23 mouse cellular contexts compared by ENCODE assay signal in genomic region chr1:71096031-71096430, GRCm38 (mm10). TPM values are rescaled to one million over a fixed set of nuclear protein-coding genes. Genes with fewer than 3 reads are reported as not detected.
A peak's percentile ranks its signal among the peaks of the same experiment; 100 is the strongest.
DNase-seq lines count a peak whose midpoint lies in the region; ATAC-seq and TF ChIP-seq lines count a peak whose summit lies in the region.
"Had no signal": no experiment of that assay in that cellular context is flagged by ENCODE, and none has a peak within 500 bp of the region (broad histone marks: within the 10 kb centered on the region; RNA-seq: fewer than 3 reads in every experiment).

No protein-coding gene starts in this region.

- H3K27ac ChIP-seq in MEL (ENCODE audit: control insufficient read depth, low read depth, low read length): peak overlapping the region; percentile 24
- peak overlapping the region; percentile 58 for H3K27ac ChIP-seq in liver, embryonic 13.5 days
- H3K27ac ChIP-seq in hindbrain, embryonic 11.5 days (ENCODE audit: low read depth, low read length): no peak overlapping the region
- H3K27ac ChIP-seq: embryonic facial prominence, embryonic 15.5 days; hindbrain, embryonic 15.5 days; layer of hippocampus, adult 2 months; limb, embryonic 10.5 days; neural tube, embryonic 12.5 days had no signal

- TF ChIP-seq RAD21 in MEL (IDR thresholded peaks at IDR 0.05; ENCODE audit: low read depth, low read length): no peak

- peak overlapping the region; percentile 14; the same call in 1 of the 2 replicates for H3K9ac ChIP-seq in MEL (ENCODE audit: control insufficient read depth, low read depth, low read length, poor library complexity, severe bottlenecking)
- peak overlapping the region; percentile 1; the same call in 1 of the 2 replicates for H3K9ac ChIP-seq in liver, embryonic 13.5 days
- H3K9ac ChIP-seq in hindbrain, embryonic 11.5 days (ENCODE audit: low read depth, low read length): no peak overlapping the region
- H3K9ac ChIP-seq: embryonic facial prominence, embryonic 15.5 days; forebrain, postnatal 0 days; hindbrain, embryonic 15.5 days; neural tube, embryonic 12.5 days had no signal

- peak; percentile 79 for ATAC-seq in liver, embryonic 13.5 days (ENCODE audit: low read depth)
- peak; percentile 93 for ATAC-seq in megakaryocyte-erythroid progenitor cell, adult 5-6 weeks (replicated peaks; ENCODE audit: low FRiP score, low TSS enrichment, poor library complexity, severe bottlenecking)
- ATAC-seq in CD4-positive, CD25-positive, alpha-beta regulatory T cell, adult 4 months: no peak
- ATAC-seq in hindbrain, embryonic 11.5 days (ENCODE audit: low FRiP score): no peak
- ATAC-seq: forebrain, postnatal 0 days had no signal

- peaks cover 17 to 25% of the 10 kb centered on the region in 2 experiments for H3K4me1 ChIP-seq in MEL (ENCODE audit: control insufficient read depth in 1 of 2, insufficient read depth in 2 of 2, low read length in 2 of 2)
- H3K4me1 ChIP-seq in liver, embryonic 13.5 days (replicated peaks): peaks cover 73% of the 10 kb centered on the region
- no peaks in the 10 kb centered on the region for H3K4me1 ChIP-seq in hindbrain, embryonic 11.5 days (replicated peaks; ENCODE audit: control insufficient read depth, insufficient read depth, low read length)
- H3K4me1 ChIP-seq: embryonic facial prominence, embryonic 15.5 days; neural tube, embryonic 12.5 days had no signal

- peak; percentile 74 for DNase-seq in MEL (ENCODE audit: low read depth, low spot score)
- DNase-seq in c-Kit-positive CD71-positive TER-119-positive erythroid progenitor cells, embryonic 14.5 days (ENCODE audit: low spot score): peak; percentile 53
- DNase-seq in liver, embryonic 13.5 days: no peak
- no peak for DNase-seq in lung, adult 18-20 months
- no peak for DNase-seq in hindbrain, embryonic 11.5 days (ENCODE audit: low spot score)
- DNase-seq: cerebellum, adult 8-10 months; forebrain, postnatal 0 days; gastrocnemius, postnatal 25 days; heart, adult 18-20 months; kidney, adult 8-10 months; kidney, postnatal 25 days; lung, postnatal 14 days; midbrain, embryonic 14.5 days; right cerebral cortex, postnatal 25 days; spleen, adult 18-20 months; thymus, postnatal 14 days had no signal

- H3K9me3 ChIP-seq in MEL (replicated peaks; ENCODE audit: insufficient read depth, low read length): no peaks in the 10 kb centered on the region
- H3K9me3 ChIP-seq in liver, embryonic 13.5 days (replicated peaks): no peaks in the 10 kb centered on the region
- H3K9me3 ChIP-seq in hindbrain, embryonic 11.5 days (ENCODE audit: control insufficient read depth, low read length): no peaks in the 10 kb centered on the region
- H3K9me3 ChIP-seq: embryonic facial prominence, embryonic 15.5 days; hindbrain, embryonic 15.5 days; limb, embryonic 10.5 days; neural tube, embryonic 12.5 days had no signal

- H3K4me3 ChIP-seq in MEL (ENCODE audit: control insufficient read depth in 1 of 2, insufficient read depth in 1 of 2, low read depth in 2 of 2, low read length in 2 of 2): no peak overlapping the region
- H3K4me3 ChIP-seq in liver, embryonic 13.5 days (replicated peaks): no peak overlapping the region
- no peak overlapping the region for H3K4me3 ChIP-seq in hindbrain, embryonic 11.5 days (ENCODE audit: low read depth, low read length)
- H3K4me3 ChIP-seq: embryonic facial prominence, embryonic 15.5 days; hindbrain, embryonic 15.5 days; layer of hippocampus, adult 2 months; limb, embryonic 10.5 days; neural tube, embryonic 12.5 days had no signal

- 78% methylated on average over 1 of the region's 1 CpGs for WGBS in liver, embryonic 13.5 days (ENCODE audit: insufficient replicate concordance)
- WGBS in hindbrain, embryonic 11.5 days: 93% methylated on average over 1 of the region's 1 CpGs

- H3K79me2 ChIP-seq in MEL (ENCODE audit: control insufficient read depth, insufficient read depth, low read length, poor library complexity): peaks cover 62% of the 10 kb centered on the region

- H3K36me3 ChIP-seq in MEL (ENCODE audit: control insufficient read depth in 1 of 2, insufficient read depth in 2 of 2, low read length in 2 of 2): peaks cover 0 to 64% of the 10 kb centered on the region in 2 experiments; a peak in 3 of 4 replicates
- H3K36me3 ChIP-seq in liver, embryonic 13.5 days: peaks cover 21% of the 10 kb centered on the region
- H3K36me3 ChIP-seq in hindbrain, embryonic 11.5 days (ENCODE audit: control insufficient read depth, insufficient read depth, low read length): no peaks in the 10 kb centered on the region
- H3K36me3 ChIP-seq: embryonic facial prominence, embryonic 15.5 days; hindbrain, embryonic 15.5 days; neural tube, embryonic 12.5 days had no signal

- TF ChIP-seq POLR2A in MEL (IDR thresholded peaks at IDR 0.05; ENCODE audit: control insufficient read depth in 1 of 2, insufficient read depth in 1 of 2, low read depth in 1 of 2, low read length in 2 of 2, poor library complexity in 1 of 2): no peak

- no peak for TF ChIP-seq CTCF in MEL (IDR thresholded peaks at IDR 0.05 in 2 of 3, conservative IDR thresholded peaks at IDR 0.05 in 1 of 3; ENCODE audit: control insufficient read depth in 1 of 3, insufficient read depth in 1 of 3, low read depth in 2 of 3, low read length in 3 of 3, poor library complexity in 1 of 3, severe bottlenecking in 1 of 3)

- 0 out of 2 replicates have a peak overlapping the region, but pooled peaks have one; percentile 10 for H3K4me2 ChIP-seq in liver, embryonic 13.5 days
- no peak overlapping the region for H3K4me2 ChIP-seq in hindbrain, embryonic 11.5 days (replicated peaks; ENCODE audit: low read depth, low read length)
- H3K4me2 ChIP-seq: embryonic facial prominence, embryonic 15.5 days; hindbrain, embryonic 15.5 days; neural tube, embryonic 12.5 days had no signal

- no peak for TF ChIP-seq EP300 in MEL (IDR thresholded peaks at IDR 0.05; ENCODE audit: low read depth in 1 of 2, low read length in 2 of 2)

- H3K27me3 ChIP-seq in MEL (ENCODE audit: control insufficient read depth in 1 of 2, insufficient read depth in 2 of 2, low read length in 2 of 2): no peaks in the 10 kb centered on the region
- no peaks in the 10 kb centered on the region for H3K27me3 ChIP-seq in liver, embryonic 13.5 days
- H3K27me3 ChIP-seq in hindbrain, embryonic 11.5 days (ENCODE audit: control insufficient read depth, insufficient read depth, low read length): no peaks in the 10 kb centered on the region
- H3K27me3 ChIP-seq: embryonic facial prominence, embryonic 15.5 days; hindbrain, embryonic 15.5 days; neural tube, embryonic 12.5 days had no signal

TF ChIP-seq in MEL, 35 proteins besides CTCF, POLR2A, EP300 and RAD21:
- TF ChIP-seq TCF12 (IDR thresholded peaks at IDR 0.05; ENCODE audit: low read depth, low read length): no peak
- TF ChIP-seq TBP (IDR thresholded peaks at IDR 0.05; ENCODE audit: low read depth, low read length): no peak
- no peak for TF ChIP-seq ZKSCAN1 (IDR thresholded peaks at IDR 0.05; ENCODE audit: low read depth, low read length)
- no peak for TF ChIP-seq CHD1 (IDR thresholded peaks at IDR 0.05; ENCODE audit: low read depth, low read length)
- TF ChIP-seq E2F4 (IDR thresholded peaks at IDR 0.05; ENCODE audit: borderline replicate concordance, low read depth, low read length): no peak
- TF ChIP-seq GABPA (IDR thresholded peaks at IDR 0.05; ENCODE audit: low read depth, low read length): no peak
- TF ChIP-seq ZMIZ1 (IDR thresholded peaks at IDR 0.05; ENCODE audit: low read depth, low read length): no peak
- no peak for TF ChIP-seq MEF2A (IDR thresholded peaks at IDR 0.05; ENCODE audit: extremely low read depth, insufficient replicate concordance, low read depth, low read length, poor library complexity, severe bottlenecking)
- TF ChIP-seq BHLHE40 (IDR thresholded peaks at IDR 0.05; ENCODE audit: borderline replicate concordance, low read depth, low read length): no peak
- TF ChIP-seq MYB (IDR thresholded peaks at IDR 0.05; ENCODE audit: low read depth, low read length): no peak
- no peak for TF ChIP-seq MAX (IDR thresholded peaks at IDR 0.05; ENCODE audit: low read length)
- TF ChIP-seq HCFC1 (IDR thresholded peaks at IDR 0.05; ENCODE audit: low read depth, low read length): no peak
- TF ChIP-seq NELFE (IDR thresholded peaks at IDR 0.05; ENCODE audit: low read depth, low read length): no peak

RNA-seq across cellular contexts. Expression of gene Bard1, which starts 6.9 kb away (rescaled TPM):
- 10.9 and 12.8 TPM in 2 replicates for total RNA-seq in MEL (2012; rRNA removed)
- 1 to 10 TPM in 1 of 2 experiments, not detected in 1; 8.1 TPM for polyA plus RNA-seq in MEL (2012; ENCODE audit: insufficient read depth in 1 of 2, insufficient read length in 2 of 2, low read depth in 1 of 2, low replicate concordance in 2 of 2, missing spikeins in 1 of 2)
- polyA plus RNA-seq in liver, embryonic 13.5 days (2015; fragmentation: Nextera tagmentation; extraction: Ambion mirVana): 3.2 and 3.6 TPM in 2 replicates
- 31.7 and 32.1 TPM in 2 replicates for total RNA-seq in megakaryocyte-erythroid progenitor cell, adult 5-6 weeks (2014; fragmentation: Nextera tagmentation)
- 13.8 and 18.9 TPM in 2 replicates for total RNA-seq in megakaryocyte-erythroid progenitor cell, adult 5-6 weeks (2017)
- under 1 TPM; 0.42 to 0.47 TPM for polyA plus RNA-seq in CD4-positive, CD25-positive, alpha-beta regulatory T cell, adult 4 months (2017; shearing (Covaris generic))
- polyA plus RNA-seq in hindbrain, embryonic 11.5 days (2014; fragmentation: Nextera tagmentation; extraction: Ambion mirVana): 2.2 and 2.7 TPM in 2 replicates

Comparison
In these comparisons a context has a peak if more than half of its experiments do, and no peak if none do; other contexts are left out.
1. DNase-seq: peak in MEL (single experiment) and c-Kit-positive CD71-positive TER-119-positive erythroid progenitor cells, embryonic 14.5 days (single experiment); none in liver, embryonic 13.5 days (single experiment), lung, adult 18-20 months (0 of 2) and hindbrain, embryonic 11.5 days (single experiment).
2. ATAC-seq: peak in liver, embryonic 13.5 days (single experiment) and megakaryocyte-erythroid progenitor cell, adult 5-6 weeks (single experiment); none in CD4-positive, CD25-positive, alpha-beta regulatory T cell, adult 4 months (single experiment) and hindbrain, embryonic 11.5 days (single experiment).